Mouse (Mus musculus) retina, postnatal 7 days (tissue): ENCODE data around the gene Mst1.

ENCODE experiments used
- DNase-seq: peaks from one replicate; pipeline ENCODE4 v3.0.0-alpha.2; 2012; ENCODE audit warnings: low read depth, low spot score

Mst1 gene

GRCm38 (mm10) chr9:108095518-108095917, 15.3 kb downstream of the Mst1 start:
- DNase-seq, result peak; percentile 58

- DNase-seq, result no peak
These were observed 15.9 kb downstream of the Mst1 start for GRCm38 (mm10) chr9:108095949-108096712.

GRCm38 (mm10) chr9:108099619-108100018, 19.4 kb downstream of the Mst1 start:
- no peak for DNase-seq

- no peak for DNase-seq
These were observed 24.7 kb downstream of the Mst1 start for GRCm38 (mm10) chr9:108104766-108105548.

GRCm38 (mm10) chr9:108105549-108105863, 25.3 kb downstream of the Mst1 start:
- no peak for DNase-seq

- DNase-seq, result no peak
These were observed 25.9 kb downstream of the Mst1 start for GRCm38 (mm10) chr9:108106090-108106489.

GRCm38 (mm10) chr9:108107867-108108266, 27.6 kb downstream of the Mst1 start:
- no peak for DNase-seq

GRCm38 (mm10) chr9:108110160-108110559, 29.9 kb downstream of the Mst1 start:
- DNase-seq, result no peak

- no peak for DNase-seq
These were observed 30.9 kb downstream of the Mst1 start for GRCm38 (mm10) chr9:108111101-108111592.

GRCm38 (mm10) chr9:108111593-108112121, 31.4 kb downstream of the Mst1 start:
- no peak for DNase-seq

GRCm38 (mm10) chr9:108112719-108113340, 32.6 kb downstream of the Mst1 start:
- no peak for DNase-seq

GRCm38 (mm10) chr9:108115290-108116077, 35.2 kb downstream of the Mst1 start:
- no peak for DNase-seq

DNA sequence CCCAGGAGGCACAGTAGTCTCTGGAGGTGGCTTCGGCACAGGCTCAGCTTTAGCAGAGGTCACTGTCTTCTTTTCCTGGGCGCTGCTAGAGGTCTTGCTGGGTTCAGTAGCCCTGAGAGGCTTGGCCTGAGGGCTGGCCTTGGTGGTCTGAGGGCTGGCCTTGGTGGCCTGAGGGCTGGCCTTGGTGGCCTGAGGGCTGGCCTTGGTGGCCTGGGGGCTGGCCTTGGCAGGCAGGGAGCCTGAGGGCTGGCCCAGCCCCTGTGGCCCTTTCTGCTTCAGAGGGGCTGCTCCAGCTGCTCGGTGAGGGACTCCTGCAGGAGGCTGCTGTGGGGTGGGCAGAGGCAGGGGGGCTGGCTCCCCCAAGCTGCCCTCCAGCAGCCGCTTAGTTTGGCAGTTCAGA, 36.9 kb downstream of the Mst1 start:
- no peak for DNase-seq

- DNase-seq, result no peak
These were observed 39.7 kb downstream of the Mst1 start for GRCm38 (mm10) chr9:108119891-108120411.

- no peak for DNase-seq
These were observed 40.4 kb downstream of the Mst1 start for GRCm38 (mm10) chr9:108120671-108121070.

DNA sequence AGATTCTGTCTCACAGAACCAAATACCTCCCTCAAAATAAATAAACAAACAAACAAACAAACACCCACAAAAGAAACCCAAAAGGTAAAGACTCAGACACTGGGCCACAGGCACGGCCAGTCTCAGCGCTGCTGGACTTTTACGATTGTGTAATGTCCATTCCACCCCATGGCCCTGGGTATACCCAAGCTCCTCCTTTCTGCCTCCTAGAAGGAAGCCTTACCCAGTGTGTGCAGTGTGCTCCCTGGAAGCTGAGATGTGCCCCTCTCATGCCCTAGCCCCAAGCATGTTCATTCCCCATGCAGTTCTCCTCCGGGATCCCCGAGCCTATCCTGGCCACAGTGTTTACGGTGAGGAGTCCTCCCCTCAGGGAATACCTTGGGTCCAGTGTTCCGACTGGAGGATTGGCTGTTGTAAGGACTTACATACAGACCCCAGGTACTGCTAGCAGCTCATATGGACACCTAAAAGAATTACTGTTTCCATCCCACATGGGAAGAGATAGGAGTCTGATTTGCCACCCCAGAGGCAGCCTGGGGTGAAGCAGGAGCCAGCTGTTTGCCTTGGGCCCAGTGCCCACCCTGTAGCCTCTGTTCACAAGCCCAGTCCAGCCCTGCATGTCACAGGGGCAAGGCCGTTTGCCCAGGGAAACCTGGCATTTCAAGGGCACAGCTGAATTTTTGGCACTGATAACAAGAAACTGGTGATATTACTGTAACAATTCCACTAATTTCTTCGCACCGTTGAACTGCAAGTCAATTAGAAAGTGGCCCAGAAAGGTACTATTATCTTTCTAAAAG, 41.1 kb downstream of the Mst1 start:
- no peak for DNase-seq

- no peak for DNase-seq
These were observed 43.7 kb downstream of the Mst1 start for GRCm38 (mm10) chr9:108123916-108124315.

GRCm38 (mm10) chr9:108125731-108126130, 45.5 kb downstream of the Mst1 start:
- no peak for DNase-seq

DNA sequence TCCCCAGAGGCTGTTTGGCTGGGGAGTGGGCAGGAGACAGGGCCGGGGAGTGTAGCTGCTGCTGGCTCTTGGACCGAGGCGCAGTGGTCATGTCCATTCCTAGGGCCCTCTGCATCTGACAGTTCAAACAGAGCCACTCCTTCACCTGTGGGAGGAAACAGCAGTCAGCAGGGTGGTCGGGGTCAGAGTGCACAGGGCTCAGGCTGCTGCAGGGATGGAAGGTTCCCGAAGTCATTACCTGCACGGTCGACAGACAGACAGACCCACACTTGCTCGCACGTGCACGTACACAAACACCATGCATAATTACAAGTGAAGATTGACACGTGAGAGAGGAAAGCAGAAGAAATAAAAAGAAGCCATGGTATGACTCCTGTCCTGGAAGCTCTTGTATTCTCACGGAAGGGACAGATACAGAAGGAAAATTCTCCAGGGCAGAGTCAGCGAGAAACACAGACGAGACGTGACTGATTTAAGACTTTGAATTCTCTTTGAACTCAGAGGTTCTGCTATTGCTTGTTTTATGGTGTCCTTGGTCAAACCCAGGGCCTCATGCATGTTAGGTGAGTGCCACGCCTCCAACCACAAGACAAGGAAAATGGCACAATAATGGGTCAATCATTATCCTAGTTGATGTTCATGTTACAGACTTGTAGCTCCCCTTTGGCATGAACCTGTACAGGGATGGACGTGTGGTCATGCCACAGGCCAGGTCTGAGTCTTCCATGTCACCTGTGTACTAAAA, 46.4 kb downstream of the Mst1 start:
- DNase-seq, result no peak

DNA sequence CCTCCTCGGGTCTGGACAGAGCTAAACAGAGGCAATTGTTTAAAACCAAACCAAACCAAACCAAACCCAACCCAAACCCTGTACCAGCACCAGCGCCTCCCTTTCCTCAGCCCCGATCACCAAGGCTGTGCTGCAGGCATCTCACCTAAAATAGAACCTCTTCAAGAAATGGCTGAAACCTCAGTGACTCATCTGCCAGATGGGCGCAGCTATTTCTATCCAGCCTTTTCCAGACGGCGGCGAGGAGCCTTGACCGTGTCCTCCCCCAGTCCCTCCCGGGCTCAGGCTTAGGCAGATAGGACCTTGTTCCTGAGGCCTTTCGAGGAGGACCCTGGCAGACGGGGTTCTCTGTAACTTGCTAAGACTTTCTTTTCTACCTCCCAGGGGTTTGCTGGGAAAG, 48.0 kb downstream of the Mst1 start:
- no peak for DNase-seq
